ENCODE assay signal across 25 mouse cellular contexts in genomic region chr7:6162172-6162571, GRCm38 (mm10). TPM values are rescaled to one million over a fixed set of nuclear protein-coding genes. Genes with fewer than 3 reads are reported as not detected.
"Had no signal": no experiment of that assay in that cellular context is flagged by ENCODE, and none has a peak within 500 bp of the region (broad histone marks: within the 10 kb centered on the region; RNA-seq: fewer than 3 reads in every experiment).

No protein-coding gene starts in this region.

- H3K9me3 ChIP-seq: midbrain, embryonic 10.5 days; midbrain, embryonic 12.5 days; neural tube, embryonic 13.5 days; neural tube, embryonic 15.5 days had no signal

- H3K4me1 ChIP-seq: midbrain, embryonic 10.5 days; midbrain, embryonic 12.5 days; neural tube, embryonic 13.5 days had no signal

- H3K9ac ChIP-seq: lung, embryonic 14.5 days; midbrain, embryonic 12.5 days; neural tube, embryonic 13.5 days; neural tube, embryonic 15.5 days had no signal

- H3K4me2 ChIP-seq: lung, embryonic 14.5 days; midbrain, embryonic 12.5 days; neural tube, embryonic 13.5 days; neural tube, embryonic 15.5 days had no signal

- ATAC-seq: midbrain, embryonic 16.5 days had no signal

- H3K36me3 ChIP-seq: midbrain, embryonic 10.5 days; midbrain, embryonic 12.5 days; neural tube, embryonic 13.5 days; neural tube, embryonic 15.5 days had no signal

- H3K27me3 ChIP-seq: midbrain, embryonic 12.5 days; neural tube, embryonic 13.5 days; neural tube, embryonic 15.5 days had no signal

- H3K4me3 ChIP-seq: midbrain, embryonic 10.5 days; midbrain, embryonic 12.5 days; myocyte; neural tube, embryonic 13.5 days; neural tube, embryonic 15.5 days had no signal

- H3K27ac ChIP-seq: midbrain, embryonic 10.5 days; midbrain, embryonic 12.5 days; neural tube, embryonic 13.5 days; neural tube, embryonic 15.5 days had no signal

- DNase-seq: lung, embryonic 14.5 days; midbrain, embryonic 14.5 days; retina, postnatal 1 day; right cerebral cortex, adult 18-20 months; right cerebral cortex, postnatal 25 days; right cerebral cortex, postnatal 4 days; spleen, adult 18-20 months; thymus, adult 18-20 months; thymus, postnatal 14 days; thymus, postnatal 4 days had no signal

RNA-seq across cellular contexts. Expression of gene Galp, which starts 34.7 kb away (rescaled TPM):
- total RNA-seq: megakaryocyte, adult 5-6 weeks; megakaryocyte-erythroid progenitor cell, adult 5-6 weeks had no signal
- polyA plus RNA-seq: lung, embryonic 14.5 days; lung, embryonic 16.5 days; midbrain, embryonic 10.5 days; midbrain, embryonic 12.5 days; midbrain, embryonic 14.5 days; midbrain, embryonic 16.5 days; myocyte; neural tube, embryonic 11.5 days; neural tube, embryonic 13.5 days; neural tube, embryonic 15.5 days; small intestine, adult 2 months; stomach, embryonic 14.5 days; stomach, embryonic 16.5 days; thymus, postnatal 0 days; urinary bladder, adult 2 months had no signal

RNA-seq across cellular contexts. Expression of gene Zscan5b, which starts 59.9 kb away (rescaled TPM):
- total RNA-seq: megakaryocyte, adult 5-6 weeks; megakaryocyte-erythroid progenitor cell, adult 5-6 weeks had no signal
- polyA plus RNA-seq: lung, embryonic 14.5 days; lung, embryonic 16.5 days; midbrain, embryonic 10.5 days; midbrain, embryonic 12.5 days; midbrain, embryonic 14.5 days; midbrain, embryonic 16.5 days; myocyte; neural tube, embryonic 11.5 days; neural tube, embryonic 13.5 days; neural tube, embryonic 15.5 days; small intestine, adult 2 months; stomach, embryonic 14.5 days; stomach, embryonic 16.5 days; thymus, postnatal 0 days; urinary bladder, adult 2 months had no signal
